50 mouse cellular contexts compared by ENCODE assay signal in the genomic region with DNA sequence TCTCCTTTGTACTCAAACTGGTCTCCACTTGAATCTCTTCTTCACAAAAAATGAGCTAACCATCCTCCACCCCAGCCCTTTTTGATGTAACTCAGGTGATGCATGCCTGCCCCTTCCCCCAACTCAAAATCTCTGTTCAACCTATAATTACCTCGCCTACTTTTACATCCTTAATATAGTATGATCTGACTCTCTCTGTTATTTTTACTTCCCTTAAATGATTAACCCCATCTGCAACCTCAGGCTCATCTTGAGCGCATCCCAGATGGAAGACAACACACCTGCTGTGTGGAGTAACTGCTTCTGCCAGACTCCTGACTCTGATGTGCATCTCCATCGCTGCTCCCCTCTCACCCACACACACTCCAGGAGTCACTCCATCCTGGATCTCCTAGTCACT. TPM values are rescaled to one million over a fixed set of nuclear protein-coding genes. Genes with fewer than 3 reads are reported as not detected.
"Had no signal": no experiment of that assay in that cellular context is flagged by ENCODE, and none has a peak within 500 bp of the region (broad histone marks: within the 10 kb centered on the region; RNA-seq: fewer than 3 reads in every experiment).

No protein-coding gene starts in this region.

- H3K36me3 ChIP-seq: heart, embryonic 12.5 days; heart, embryonic 13.5 days; heart, embryonic 15.5 days; hindbrain, embryonic 10.5 days; hindbrain, embryonic 12.5 days; hindbrain, embryonic 13.5 days; hindbrain, embryonic 15.5 days; intestine, embryonic 15.5 days; kidney, embryonic 15.5 days had no signal

- H3K4me3 ChIP-seq: heart, embryonic 12.5 days; heart, embryonic 13.5 days; heart, embryonic 15.5 days; hindbrain, embryonic 10.5 days; hindbrain, embryonic 12.5 days; hindbrain, embryonic 13.5 days; hindbrain, embryonic 15.5 days; intestine, embryonic 15.5 days; kidney, embryonic 15.5 days; layer of hippocampus, adult 2 months; left cerebral cortex, adult 2 months had no signal

- H3K9ac ChIP-seq: heart, embryonic 12.5 days; heart, embryonic 13.5 days; heart, embryonic 15.5 days; hindbrain, embryonic 12.5 days; hindbrain, embryonic 13.5 days; hindbrain, embryonic 14.5 days; hindbrain, embryonic 15.5 days; intestine, embryonic 15.5 days; kidney, embryonic 15.5 days had no signal

- ATAC-seq: hindbrain, embryonic 16.5 days; hindbrain, postnatal 0 days; inflammation-experienced regulatory T-cells, adult 6 months; intestine, embryonic 15.5 days; intestine, embryonic 16.5 days; intestine, postnatal 0 days had no signal

- H3K27me3 ChIP-seq: heart, embryonic 12.5 days; heart, embryonic 13.5 days; heart, embryonic 15.5 days; hindbrain, embryonic 12.5 days; hindbrain, embryonic 13.5 days; hindbrain, embryonic 15.5 days; intestine, embryonic 15.5 days; kidney, embryonic 15.5 days had no signal

- H3K9me3 ChIP-seq: heart, embryonic 12.5 days; heart, embryonic 13.5 days; heart, embryonic 15.5 days; hindbrain, embryonic 10.5 days; hindbrain, embryonic 12.5 days; hindbrain, embryonic 13.5 days; hindbrain, embryonic 15.5 days; intestine, embryonic 15.5 days; kidney, embryonic 15.5 days had no signal

- H3K4me1 ChIP-seq: heart, embryonic 13.5 days; hindbrain, embryonic 15.5 days; intestine, embryonic 15.5 days had no signal

- H3K27ac ChIP-seq: heart, embryonic 13.5 days; heart, embryonic 15.5 days; hindbrain, embryonic 10.5 days; hindbrain, embryonic 12.5 days; hindbrain, embryonic 13.5 days; hindbrain, embryonic 14.5 days; hindbrain, embryonic 15.5 days; hindbrain, postnatal 0 days; intestine, embryonic 15.5 days; kidney, embryonic 15.5 days; kidney, postnatal 0 days; layer of hippocampus, adult 2 months; left cerebral cortex, adult 2 months had no signal

- DNase-seq: heart, postnatal 10 days; heart, postnatal 14 days; heart, postnatal 36 days; heart, postnatal 4 days; kidney, adult 11 months; kidney, adult 18-20 months; kidney, adult 2 months; kidney, adult 8-10 months; kidney, adult 9 months; kidney, postnatal 10 days; kidney, postnatal 14 days; kidney, postnatal 25 days; kidney, postnatal 36 days; kidney, postnatal 4 days; layer of hippocampus, adult 9-11 months; layer of hippocampus, postnatal 36 days had no signal

- H3K4me2 ChIP-seq: heart, embryonic 12.5 days; heart, embryonic 13.5 days; heart, embryonic 15.5 days; hindbrain, embryonic 12.5 days; hindbrain, embryonic 13.5 days; hindbrain, embryonic 14.5 days; hindbrain, embryonic 15.5 days; intestine, embryonic 15.5 days; kidney, embryonic 15.5 days had no signal

RNA-seq across cellular contexts. Expression of gene Gm8439, which starts 14.1 kb away (rescaled TPM):
- total RNA-seq: heart, postnatal 10 days; heart, postnatal 14 days; heart, postnatal 25 days; heart, postnatal 36 days; heart, postnatal 4 days; hematopoietic stem cell, adult 5-6 weeks; hindbrain, postnatal 0 days; layer of hippocampus, adult 18-20 months; layer of hippocampus, adult 2 months; layer of hippocampus, adult 8-10 months; layer of hippocampus, postnatal 10 days; layer of hippocampus, postnatal 14 days; layer of hippocampus, postnatal 25 days; layer of hippocampus, postnatal 36 days; left cerebral cortex, adult 18-20 months; left cerebral cortex, adult 2 months; left cerebral cortex, adult 8-10 months had no signal
- polyA plus RNA-seq: heart, embryonic 12.5 days; heart, embryonic 14.5 days; heart, embryonic 15.5 days; heart, embryonic 16.5 days; hindbrain, embryonic 10.5 days; hindbrain, embryonic 11.5 days; hindbrain, embryonic 12.5 days; hindbrain, embryonic 13.5 days; hindbrain, embryonic 14.5 days; hindbrain, embryonic 15.5 days; hindbrain, embryonic 16.5 days; hindbrain, postnatal 0 days; inflammation-experienced regulatory T-cells, adult 6 months; intestine, embryonic 14.5 days; intestine, embryonic 15.5 days; intestine, embryonic 16.5 days; intestine, postnatal 0 days; kidney, adult 2 months; kidney, embryonic 14.5 days; kidney, embryonic 15.5 days; kidney, embryonic 16.5 days; large intestine, adult 2 months had no signal
